Mouse (Mus musculus) 3T3-L1 (cell line): ENCODE data around the gene Mtcl1.

Experiments used
- DNase-seq: peaks from one replicate; pipeline ENCODE4 v3.0.0-alpha.2; 2015; ENCODE audit warnings: low read depth, low spot score

The Mtcl1 gene

GRCm38 (mm10) chr17:66449460-66450341 is at the start of gene Mtcl1:
TSS of gene Mtcl1 (minus strand) at chr17:66449750.
- peak; percentile 53 for DNase-seq

GRCm38 (mm10) chr17:66498598-66498997 is 49.0 kb upstream of the Mtcl1 start:
- no peak for DNase-seq

- no peak for DNase-seq
Observed at GRCm38 (mm10) chr17:66496589-66496988, 47.0 kb upstream of the Mtcl1 start.

GRCm38 (mm10) chr17:66490022-66490601 is 40.6 kb upstream of the Mtcl1 start:
- peak; percentile 74 for DNase-seq

GRCm38 (mm10) chr17:66486576-66486975 is 37.0 kb upstream of the Mtcl1 start:
- DNase-seq, result no peak

- peak; percentile 17 for DNase-seq
Observed at GRCm38 (mm10) chr17:66485742-66486141, 36.2 kb upstream of the Mtcl1 start.

GRCm38 (mm10) chr17:66484965-66485364 is 35.4 kb upstream of the Mtcl1 start:
- DNase-seq, result no peak

GRCm38 (mm10) chr17:66483651-66484454 is 34.3 kb upstream of the Mtcl1 start:
- DNase-seq, result no peak

- DNase-seq, result no peak
Observed at GRCm38 (mm10) chr17:66481295-66481694, 31.7 kb upstream of the Mtcl1 start.

GRCm38 (mm10) chr17:66480491-66481278 is 31.1 kb upstream of the Mtcl1 start:
- no peak for DNase-seq

GRCm38 (mm10) chr17:66479813-66480490 is 30.4 kb upstream of the Mtcl1 start:
- DNase-seq, result no peak

- no peak for DNase-seq
Observed at GRCm38 (mm10) chr17:66479311-66479710, 29.8 kb upstream of the Mtcl1 start.

GRCm38 (mm10) chr17:66473205-66473604 is 23.7 kb upstream of the Mtcl1 start:
- DNase-seq, result no peak

- DNase-seq, result no peak
Observed at GRCm38 (mm10) chr17:66471775-66472174, 22.2 kb upstream of the Mtcl1 start.

- DNase-seq, result no peak
Observed at GRCm38 (mm10) chr17:66471252-66471651, 21.7 kb upstream of the Mtcl1 start.

- DNase-seq, result no peak
Observed at GRCm38 (mm10) chr17:66470020-66470419, 20.5 kb upstream of the Mtcl1 start.

- DNase-seq, result no peak
Observed at GRCm38 (mm10) chr17:66457278-66457677, 7.7 kb upstream of the Mtcl1 start.

- DNase-seq, result peak; percentile 84
Observed at GRCm38 (mm10) chr17:66451143-66451542, 1.6 kb upstream of the Mtcl1 start.

GRCm38 (mm10) chr17:66450526-66451070 is 1.0 kb upstream of the Mtcl1 start:
- peak; percentile 10 for DNase-seq
